In the genomic region with DNA sequence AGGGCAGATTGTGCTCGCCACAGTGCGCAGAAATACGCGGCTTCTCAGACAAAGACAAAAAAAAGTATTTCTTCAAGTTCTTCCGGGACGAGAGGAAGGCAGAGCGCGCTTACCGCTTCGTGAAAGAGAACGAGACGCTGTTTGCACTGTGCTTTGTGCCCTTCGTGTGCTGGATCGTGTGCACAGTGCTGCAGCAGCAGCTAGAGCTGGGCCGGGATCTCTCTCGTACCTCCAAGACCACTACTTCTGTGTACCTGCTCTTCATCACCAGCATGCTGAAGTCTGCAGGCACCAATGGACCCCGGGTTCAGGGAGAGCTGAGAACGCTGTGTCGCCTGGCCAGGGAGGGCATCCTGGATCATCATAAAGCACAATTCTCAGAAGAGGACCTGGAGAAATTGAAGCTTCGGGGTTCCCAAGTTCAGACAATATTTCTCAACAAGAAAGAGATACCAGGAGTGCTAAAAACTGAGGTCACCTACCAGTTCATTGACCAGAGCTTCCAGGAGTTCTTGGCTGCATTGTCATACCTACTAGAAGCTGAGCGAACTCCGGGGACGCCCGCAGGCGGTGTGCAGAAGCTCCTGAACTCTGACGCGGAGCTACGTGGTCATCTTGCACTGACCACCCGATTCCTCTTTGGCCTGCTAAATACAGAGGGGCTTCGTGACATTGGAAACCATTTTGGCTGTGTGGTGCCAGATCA, we compare ENCODE assay signal across 10 mouse cellular contexts. TPM values are rescaled to one million over a fixed set of nuclear protein-coding genes. Genes with fewer than 3 reads are reported as not detected.
A peak's percentile ranks its signal among the peaks of the same experiment; 100 is the strongest.
DNase-seq lines count a peak whose midpoint lies in the region; ATAC-seq and TF ChIP-seq lines count a peak whose summit lies in the region.
"Had no signal": no experiment of that assay in that cellular context is flagged by ENCODE, and none has a peak within 500 bp of the region (broad histone marks: within the 10 kb centered on the region; RNA-seq: fewer than 3 reads in every experiment).

No protein-coding gene starts in this region.

- H3K9me3 ChIP-seq in liver, embryonic 15.5 days (replicated peaks), result no peaks in the 10 kb centered on the region

- H3K4me1 ChIP-seq in liver, embryonic 15.5 days (replicated peaks), result peaks cover 27% of the 10 kb centered on the region

- peaks cover 2% of the 10 kb centered on the region for H3K36me3 ChIP-seq in liver, embryonic 15.5 days (replicated peaks)

- H3K4me2 ChIP-seq in liver, embryonic 15.5 days, result peak overlapping the region; percentile 56

- ATAC-seq in liver, embryonic 15.5 days (ENCODE audit: insufficient read depth), result no peak

- no peak overlapping the region for H3K27ac ChIP-seq in gastrocnemius, adult 2 months
- no peak overlapping the region for H3K27ac ChIP-seq in liver, embryonic 15.5 days (replicated peaks)

- 22% methylated on average over 30 of the region's 30 CpGs for WGBS in liver, embryonic 15.5 days (ENCODE audit: insufficient replicate concordance)

- no peak for TF ChIP-seq CTCF in gastrocnemius, adult 2 months (IDR thresholded peaks at IDR 0.05)

- H3K9ac ChIP-seq in liver, embryonic 15.5 days, result no peak overlapping the region

- peaks cover 67% of the 10 kb centered on the region for H3K27me3 ChIP-seq in liver, embryonic 15.5 days

- DNase-seq in gastrocnemius, adult 2 months, result no peak
- DNase-seq in gastrocnemius, postnatal 25 days, result no peak
- DNase-seq in thymus, postnatal 25 days, result peak; percentile 12
- no peak for DNase-seq in thymus, postnatal 10 days (ENCODE audit: low spot score in 2 of 2)
- no peak for DNase-seq in left cerebral cortex, adult 8-10 months (ENCODE audit: low spot score in 2 of 2)
- DNase-seq in layer of hippocampus, adult 9-10 months (ENCODE audit: low spot score), result no peak
- DNase-seq in adrenal gland, postnatal 36 days, result no peak
- DNase-seq: thymus, adult 18-20 months had no signal

- peak overlapping the region; percentile 62 for H3K4me3 ChIP-seq in gastrocnemius, adult 2 months
- 0 out of 2 replicates have a peak overlapping the region, but pooled peaks have one; percentile 26 for H3K4me3 ChIP-seq in liver, embryonic 15.5 days (replicated peaks)

- intact Hi-C loops in gastrocnemius, adult 2 months (cut with DNase I), result no loop called here

RNA-seq across cellular contexts. Expression of gene Nlrp6, which starts 2.5 kb away (rescaled TPM):
- total RNA-seq in gastrocnemius, adult 2 months (2021), result not detected
- total RNA-seq in gastrocnemius, postnatal 25 days (2021), result not detected
- polyA plus RNA-seq in liver, embryonic 15.5 days (2015; fragmentation: Nextera tagmentation; extraction: Ambion mirVana), result 4.8 and 7.0 TPM in 2 replicates
- 1 to 10 TPM in 1 of 4 experiments, under 1 TPM in 3; 0.54 to 1.1 (median 0.92) TPM for total RNA-seq in left cerebral cortex, adult 8-10 months (2022)
- 1 to 10 TPM in 1 of 2 experiments, under 1 TPM in 1; 0.99 to 1.1 TPM for total RNA-seq in adrenal gland, postnatal 36 days (2021)

RNA-seq across cellular contexts. Expression of gene Pgghg, which starts 18.0 kb away (rescaled TPM):
- total RNA-seq in gastrocnemius, adult 2 months (2021), result 1 to 10 TPM; 3.8 to 5.6 TPM
- total RNA-seq in gastrocnemius, postnatal 25 days (2021), result 1 to 10 TPM; 4.3 to 4.6 TPM
- polyA plus RNA-seq in liver, embryonic 15.5 days (2015; fragmentation: Nextera tagmentation; extraction: Ambion mirVana), result 6.0 and 6.6 TPM in 2 replicates
- 1 to 10 TPM; 3.9 to 4.7 (median 4.3) TPM for total RNA-seq in left cerebral cortex, adult 8-10 months (2022)
- 10 to 100 TPM; 35.8 to 38.1 TPM for total RNA-seq in adrenal gland, postnatal 36 days (2021)

RNA-seq across cellular contexts. Expression of gene Cox8b, which starts 23.0 kb away (rescaled TPM):
- 1,000 to 10,000 TPM; 2,055 to 2,295 TPM for total RNA-seq in gastrocnemius, adult 2 months (2021)
- 1,000 to 10,000 TPM; 1,696 to 1,975 TPM for total RNA-seq in gastrocnemius, postnatal 25 days (2021)
- 2.5 and 3.6 TPM in 2 replicates for polyA plus RNA-seq in liver, embryonic 15.5 days (2015; fragmentation: Nextera tagmentation; extraction: Ambion mirVana)
- total RNA-seq in left cerebral cortex, adult 8-10 months (2022), result 1 to 10 TPM; 1.7 to 3.9 (median 2.9) TPM
- total RNA-seq in adrenal gland, postnatal 36 days (2021), result 1,000 to 10,000 TPM in 1 of 2 experiments, 100 to 1,000 TPM in 1; 964 to 1,065 TPM

RNA-seq across cellular contexts. Expression of gene Ifitm5, which starts 26.9 kb away (rescaled TPM):
- total RNA-seq in gastrocnemius, adult 2 months (2021), result under 1 TPM in 1 of 2 experiments, not detected in 1; 0.33 TPM
- total RNA-seq in gastrocnemius, postnatal 25 days (2021), result under 1 TPM in 1 of 2 experiments, not detected in 1; 0.64 TPM
- polyA plus RNA-seq in liver, embryonic 15.5 days (2015; fragmentation: Nextera tagmentation; extraction: Ambion mirVana), result 0.39 and 0.68 TPM in 2 replicates
- total RNA-seq in left cerebral cortex, adult 8-10 months (2022), result under 1 TPM in 1 of 4 experiments, not detected in 3; 0.51 TPM
- total RNA-seq in adrenal gland, postnatal 36 days (2021), result 1 to 10 TPM in 1 of 2 experiments, under 1 TPM in 1; 0.63 to 1.7 TPM

RNA-seq across cellular contexts. Expression of gene Gm45717, which starts 32.5 kb away (rescaled TPM):
- not detected for total RNA-seq in gastrocnemius, adult 2 months (2021)
- not detected for total RNA-seq in gastrocnemius, postnatal 25 days (2021)
- not detected in 2 replicates for polyA plus RNA-seq in liver, embryonic 15.5 days (2015; fragmentation: Nextera tagmentation; extraction: Ambion mirVana)
- not detected for total RNA-seq in left cerebral cortex, adult 8-10 months (2022)
- total RNA-seq in adrenal gland, postnatal 36 days (2021), result not detected
- polyA plus RNA-seq: large intestine, adult 2 months had no signal

Comparison
In these comparisons a context has a peak if more than half of its experiments do, and no peak if none do; other contexts are left out.
1. RNA of gene Pgghg, which starts 18.0 kb away (total RNA-seq): 35.8 to 38.1 TPM in adrenal gland, postnatal 36 days; 3.8 to 5.6 TPM in gastrocnemius, adult 2 months, 3.9 to 4.7 TPM in left cerebral cortex, adult 8-10 months and 4.3 to 4.6 TPM in gastrocnemius, postnatal 25 days; every median in the first group is over 4 times any median in the second.
2. RNA of gene Cox8b, which starts 23.0 kb away (total RNA-seq): 2,055 to 2,295 TPM in gastrocnemius, adult 2 months, 1,696 to 1,975 TPM in gastrocnemius, postnatal 25 days and 964 to 1,065 TPM in adrenal gland, postnatal 36 days; 1.7 to 3.9 TPM in left cerebral cortex, adult 8-10 months; every median in the first group is over 100 times any median in the second.